Mouse (Mus musculus): ENCODE measurements at regions not wholly inside any gene's neighbourhood (a gene's known extent, or its start where the extent isn't known, plus 50 kb on each side); places are given as distances from the start of the nearest gene placed in this dataset.
"Not testable (repeated sequence)": the region's sequence is repeated elsewhere in the genome, so short reads cannot be mapped to it uniquely, and the experiment has no call there.

- Histone ChIP-seq H3K4me2 (no peak overlapping the region), H3K4me3 (no peak overlapping the region), H3K9ac (no peak overlapping the region), H3K27me3 (replicated peaks) (no peaks in the 10 kb centered on the region), H3K9me3 (replicated peaks) (no peaks in the 10 kb centered on the region), H3K27ac (no peak overlapping the region), H3K36me3 (no peaks in the 10 kb centered on the region), H3K4me1 (no peaks in the 10 kb centered on the region)
- no peak for ATAC-seq
- WGBS (ENCODE audit: insufficient replicate concordance) = 41% methylated on average over 7 of the region's 7 CpGs
Observed at GRCm38 (mm10) chr13:113470822-113471557, 147.4 kb downstream of the Snx18 start.

GRCm38 (mm10) chr13:113464190-113465064 is 153.9 kb downstream of the Snx18 start:
- H3K27ac ChIP-seq = no peak overlapping the region
- no peaks in the 10 kb centered on the region for H3K9me3 ChIP-seq (replicated peaks)
- no peak for ATAC-seq
- H3K27me3 ChIP-seq (replicated peaks) = no peaks in the 10 kb centered on the region
- no peak overlapping the region for H3K9ac ChIP-seq
- H3K36me3 ChIP-seq = no peaks in the 10 kb centered on the region
- H3K4me2 ChIP-seq = no peak overlapping the region
- no peak overlapping the region for H3K4me3 ChIP-seq
- 60% methylated on average over 10 of the region's 10 CpGs for WGBS (ENCODE audit: insufficient replicate concordance)
- no peaks in the 10 kb centered on the region for H3K4me1 ChIP-seq

- Histone ChIP-seq H3K27me3 (replicated peaks) (no peaks in the 10 kb centered on the region), H3K27ac (no peak overlapping the region), H3K9ac (no peak overlapping the region), H3K36me3 (no peaks in the 10 kb centered on the region), H3K4me2 (no peak overlapping the region), H3K9me3 (replicated peaks) (no peaks in the 10 kb centered on the region), H3K4me1 (no peaks in the 10 kb centered on the region), H3K4me3 (no peak overlapping the region)
- no peak for ATAC-seq
- WGBS (ENCODE audit: insufficient replicate concordance) = 54% methylated on average over 4 of the region's 4 CpGs
Observed at GRCm38 (mm10) chr13:113463420-113463819, 154.9 kb downstream of the Snx18 start.

GRCm38 (mm10) chr13:113454490-113455295 is 161.7 kb downstream of the BC067074 start:
- Histone ChIP-seq H3K27me3 (replicated peaks) (no peaks in the 10 kb centered on the region), H3K4me2 (no peak overlapping the region), H3K9ac (no peak overlapping the region), H3K9me3 (replicated peaks) (no peaks in the 10 kb centered on the region), H3K36me3 (no peaks in the 10 kb centered on the region), H3K4me1 (no peaks in the 10 kb centered on the region), H3K4me3 (no peak overlapping the region), H3K27ac (no peak overlapping the region)
- no peak for ATAC-seq
- 42% methylated on average over 11 of the region's 11 CpGs for WGBS (ENCODE audit: insufficient replicate concordance)

GRCm38 (mm10) chr13:113448378-113448777 is 155.4 kb downstream of the BC067074 start:
- Histone ChIP-seq H3K9ac (no peak overlapping the region), H3K4me1 (peaks cover 10% of the 10 kb centered on the region; the same call in 1 of the 2 replicates), H3K36me3 (no peaks in the 10 kb centered on the region), H3K4me2 (no peak overlapping the region), H3K27ac (no peak overlapping the region), H3K9me3 (replicated peaks) (no peaks in the 10 kb centered on the region), H3K4me3 (no peak overlapping the region), H3K27me3 (replicated peaks) (no peaks in the 10 kb centered on the region)
- 68% methylated on average over 1 of the region's 1 CpGs for WGBS (ENCODE audit: insufficient replicate concordance)
- ATAC-seq = no peak

- Histone ChIP-seq H3K27me3 (replicated peaks) (no peaks in the 10 kb centered on the region; the same call in 1 of the 2 replicates), H3K4me2 (no peak overlapping the region), H3K36me3 (no peaks in the 10 kb centered on the region), H3K9me3 (replicated peaks) (no peaks in the 10 kb centered on the region), H3K9ac (no peak overlapping the region), H3K4me3 (no peak overlapping the region), H3K4me1 (peaks cover 10% of the 10 kb centered on the region; the same call in 1 of the 2 replicates), H3K27ac (0 out of 2 replicates have a peak overlapping the region, but pooled peaks have one; percentile 10)
- WGBS (ENCODE audit: insufficient replicate concordance) = 23% methylated on average over 5 of the region's 5 CpGs
- no peak for ATAC-seq
Observed at GRCm38 (mm10) chr13:113446226-113446625, 153.3 kb downstream of the BC067074 start.

- H3K9ac ChIP-seq; H3K27me3 ChIP-seq (replicated peaks); H3K27ac ChIP-seq; H3K4me2 ChIP-seq; H3K4me3 ChIP-seq; H3K36me3 ChIP-seq; H3K9me3 ChIP-seq (replicated peaks); ATAC-seq: not testable (repeated sequence)
- peaks cover 13% of the 10 kb centered on the region; the same call in 1 of the 2 replicates for H3K4me1 ChIP-seq
- WGBS (ENCODE audit: insufficient replicate concordance) = 59% methylated on average over 2 of the region's 2 CpGs
Observed at GRCm38 (mm10) chr13:113444481-113444880, 151.5 kb downstream of the BC067074 start.

- 70% methylated on average over 8 of the region's 8 CpGs for WGBS (ENCODE audit: insufficient replicate concordance)
- no peaks in the 10 kb centered on the region for H3K36me3 ChIP-seq
- no peaks in the 10 kb centered on the region; the same call in 1 of the 2 replicates for H3K27me3 ChIP-seq (replicated peaks)
- no peak for ATAC-seq
- peaks cover 18% of the 10 kb centered on the region; the same call in 1 of the 2 replicates for H3K4me1 ChIP-seq
- no peak overlapping the region for H3K4me3 ChIP-seq
- no peak overlapping the region for H3K4me2 ChIP-seq
- H3K27ac ChIP-seq = no peak overlapping the region
- no peaks in the 10 kb centered on the region for H3K9me3 ChIP-seq (replicated peaks)
- no peak overlapping the region for H3K9ac ChIP-seq
Observed at GRCm38 (mm10) chr13:113443078-113443477, 150.1 kb downstream of the BC067074 start.

GRCm38 (mm10) chr13:113442169-113442568 is 149.2 kb downstream of the BC067074 start:
- no peak for ATAC-seq
- Histone ChIP-seq H3K4me2 (no peak overlapping the region), H3K9ac (no peak overlapping the region), H3K27ac (no peak overlapping the region), H3K4me1 (peaks cover 15% of the 10 kb centered on the region; the same call in 1 of the 2 replicates), H3K4me3 (no peak overlapping the region), H3K27me3 (replicated peaks) (no peaks in the 10 kb centered on the region; the same call in 1 of the 2 replicates), H3K36me3 (no peaks in the 10 kb centered on the region), H3K9me3 (replicated peaks) (no peaks in the 10 kb centered on the region)
- 31% methylated on average over 9 of the region's 9 CpGs for WGBS (ENCODE audit: insufficient replicate concordance)

- Histone ChIP-seq H3K9me3 (replicated peaks) (no peaks in the 10 kb centered on the region), H3K9ac (no peak overlapping the region), H3K4me3 (no peak overlapping the region), H3K27me3 (replicated peaks) (no peaks in the 10 kb centered on the region; the same call in 1 of the 2 replicates), H3K36me3 (no peaks in the 10 kb centered on the region), H3K27ac (no peak overlapping the region), H3K4me1 (peaks cover 12% of the 10 kb centered on the region; the same call in 1 of the 2 replicates), H3K4me2 (no peak overlapping the region)
- 55% methylated on average over 5 of the region's 5 CpGs for WGBS (ENCODE audit: insufficient replicate concordance)
- no peak for ATAC-seq
Observed at GRCm38 (mm10) chr13:113440137-113440536, 147.2 kb downstream of the BC067074 start.

- Histone ChIP-seq H3K27ac (no peak overlapping the region), H3K4me2 (no peak overlapping the region), H3K4me1 (peaks cover 12% of the 10 kb centered on the region; the same call in 1 of the 2 replicates), H3K4me3 (no peak overlapping the region), H3K27me3 (replicated peaks) (no peaks in the 10 kb centered on the region; the same call in 1 of the 2 replicates), H3K9me3 (replicated peaks) (no peaks in the 10 kb centered on the region), H3K9ac (no peak overlapping the region), H3K36me3 (no peaks in the 10 kb centered on the region)
- WGBS (ENCODE audit: insufficient replicate concordance) = 37% methylated on average over 7 of the region's 7 CpGs
- no peak for ATAC-seq
Observed at GRCm38 (mm10) chr13:113439516-113439915, 146.6 kb downstream of the BC067074 start.
